Mouse (Mus musculus) gastrocnemius, adult 2 months (tissue): ENCODE data around the gene Xdh. TPM values are rescaled to one million over a fixed set of nuclear protein-coding genes. Genes with fewer than 3 reads are reported as not detected.
"Not testable (repeated sequence)": the region's sequence is repeated elsewhere in the genome, so short reads cannot be mapped to it uniquely, and the experiment has no call there.

Experiments used
- DNase-seq: peaks from one replicate; pipeline ENCODE4 v3.0.0; 2022
- H3K27ac ChIP-seq: fragments of 200-600 bp; 2 replicates; pipeline ENCODE4 v1.8.1; 2022; ENCODE audit warnings: mild to moderate bottlenecking
- H3K4me3 ChIP-seq: fragments of 200-600 bp; 2 replicates; pipeline ENCODE4 v1.8.1; 2022; ENCODE audit warnings: mild to moderate bottlenecking, moderate library complexity
- CTCF ChIP-seq: fragments of 200-600 bp; IDR thresholded peaks from 2 replicates; pipeline ENCODE4 v1.8.1; 2022; ENCODE audit warnings: antibody characterized with exemption, mild to moderate bottlenecking, moderate library complexity
- intact Hi-C: fragments of 180-260 bp; cut with DNase I; formaldehyde crosslinking; loops from one replicate; pipeline ENCODE4 v1.15.1; 2025
- total RNA-seq, 2 experiments: library from RNA; stranded (reverse); gene quantifications; 2 replicates each; pipeline ENCODE4 v1.2.3; 2021

Gene Xdh
- total RNA-seq, 2 experiments from 2014 or later = 54.9 to 72.1 TPM

DNA sequence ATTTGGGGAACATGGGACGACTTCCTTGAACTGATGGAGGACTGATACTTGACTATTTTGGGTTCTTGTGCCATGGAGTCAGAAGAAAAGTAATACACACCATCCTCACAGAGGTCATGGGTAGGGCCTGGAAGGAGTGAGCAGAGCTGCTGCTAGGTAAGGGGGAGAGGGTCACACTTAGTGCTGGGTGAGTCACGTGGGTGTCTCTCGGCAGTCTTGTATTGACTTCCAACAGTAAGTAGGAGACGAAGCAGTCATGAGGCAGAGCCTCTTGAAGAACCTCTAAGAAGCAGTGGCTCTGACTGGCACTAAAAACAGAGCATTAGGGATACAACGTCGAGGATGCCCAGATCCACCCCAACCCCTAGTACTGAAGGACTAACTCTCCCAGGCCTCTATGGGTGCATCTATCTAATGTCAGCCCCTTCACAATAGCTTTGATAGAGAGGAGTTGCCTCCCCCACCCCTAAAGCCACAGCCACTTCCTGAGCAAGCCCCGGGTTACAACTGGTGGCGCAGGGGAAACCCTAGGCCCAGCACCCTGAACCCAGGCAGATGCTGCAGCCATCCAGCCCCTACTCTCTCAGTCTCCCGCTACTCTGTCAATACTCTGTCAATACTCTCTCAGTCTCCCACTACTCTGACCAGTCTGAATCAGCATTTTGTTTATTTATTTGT is 80.8 kb downstream of the Xdh start:
- no peak overlapping the region for H3K4me3 ChIP-seq
- intact Hi-C loops = no loop called here
- no peak overlapping the region for H3K27ac ChIP-seq
- DNase-seq = no peak
- TF ChIP-seq CTCF = no peak

DNA sequence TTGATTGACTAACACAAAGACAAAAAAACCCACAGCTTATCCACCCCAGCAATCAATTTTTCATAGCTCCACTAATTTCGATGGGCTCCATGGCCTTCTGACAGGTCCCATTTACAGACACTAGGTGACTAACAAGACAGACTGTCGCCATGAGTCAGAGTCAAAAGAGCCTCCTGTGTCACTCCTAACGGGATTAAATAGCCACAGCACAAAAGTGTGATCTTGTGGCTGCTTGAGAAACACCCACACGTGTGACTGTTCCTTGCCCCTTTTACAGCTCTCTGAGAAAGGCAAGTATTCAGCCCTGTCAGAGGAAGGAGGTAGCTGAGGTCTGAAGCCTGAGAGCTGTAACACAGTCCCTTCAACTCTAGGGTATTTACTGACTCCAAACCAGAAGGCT is 96.3 kb downstream of the Xdh start:
- intact Hi-C loops = no loop called here
- no peak for TF ChIP-seq CTCF
- Histone ChIP-seq H3K27ac (no peak overlapping the region), H3K4me3 (no peak overlapping the region)
- no peak for DNase-seq

- no peak for DNase-seq
- intact Hi-C loops = no loop called here
- no peak overlapping the region for H3K27ac ChIP-seq
- H3K4me3 ChIP-seq = no peak overlapping the region
- no peak for TF ChIP-seq CTCF
Observed at GRCm38 (mm10) chr17:73853041-73853440, 97.0 kb downstream of the Xdh start.

DNA sequence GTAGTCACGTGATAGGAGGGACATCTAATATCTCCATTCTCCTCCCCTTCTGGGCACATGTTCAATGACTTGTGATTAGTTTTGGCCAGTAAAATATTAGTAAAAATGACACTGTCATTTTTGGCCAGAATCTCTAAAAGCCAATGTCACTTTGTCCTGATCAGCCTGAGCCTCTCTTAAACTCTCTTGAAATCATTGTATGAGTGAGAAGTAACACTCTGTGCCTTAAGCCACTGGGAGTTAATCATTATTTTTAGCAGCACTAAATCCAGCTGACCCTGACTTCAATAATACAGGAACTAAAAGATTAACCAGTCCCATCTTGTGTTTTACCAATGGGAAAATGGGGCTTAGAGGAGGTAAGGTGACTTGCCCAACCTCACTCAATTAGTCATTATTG is 102.6 kb downstream of the Xdh start:
- Histone ChIP-seq H3K27ac (no peak overlapping the region), H3K4me3 (no peak overlapping the region)
- intact Hi-C loops = no loop called here
- no peak for DNase-seq
- TF ChIP-seq CTCF = no peak

DNA sequence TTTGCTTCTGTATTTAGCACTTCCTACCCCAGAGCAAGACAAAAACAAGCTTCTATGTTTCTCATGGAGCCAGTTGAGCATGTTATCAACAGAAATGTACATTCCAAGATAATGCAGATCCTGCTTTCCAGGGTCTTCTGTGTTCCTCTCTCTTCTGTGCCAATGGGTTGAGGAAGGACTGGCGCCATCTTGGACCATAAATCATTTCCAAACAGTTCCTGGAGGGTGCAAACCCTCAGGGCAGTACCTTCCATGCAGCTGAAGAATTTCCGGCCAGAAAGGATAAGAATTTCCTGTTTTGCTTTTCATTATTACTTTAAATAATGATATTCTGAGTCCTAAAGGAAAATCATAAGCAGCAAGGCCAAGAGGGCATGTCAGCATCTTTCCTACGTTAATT is 104.4 kb downstream of the Xdh start:
- DNase-seq = no peak
- TF ChIP-seq CTCF = no peak
- Histone ChIP-seq H3K27ac (no peak overlapping the region), H3K4me3 (no peak overlapping the region)
- intact Hi-C loops = no loop called here

DNA sequence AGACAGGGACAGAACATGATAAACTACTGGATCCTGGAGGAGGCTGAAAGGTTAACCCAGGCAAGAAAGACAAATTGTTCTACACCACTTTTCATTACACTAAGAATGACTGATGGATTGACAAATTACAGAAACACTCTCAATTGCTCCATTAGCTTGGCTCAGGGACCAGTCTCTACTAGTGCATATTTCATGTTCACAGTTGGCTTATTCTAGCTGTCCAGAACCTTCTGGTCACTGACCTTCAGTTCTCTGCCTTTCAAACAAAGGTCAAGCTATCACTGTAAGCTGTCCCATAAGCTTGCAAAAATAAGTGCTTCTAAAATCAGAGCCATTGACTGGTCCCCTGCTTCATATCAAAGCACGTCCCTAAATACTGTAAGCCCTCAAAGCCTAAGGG is 107.0 kb downstream of the Xdh start:
- no peak for TF ChIP-seq CTCF
- no peak overlapping the region for H3K27ac ChIP-seq
- intact Hi-C loops = no loop called here
- DNase-seq = no peak
- H3K4me3 ChIP-seq = no peak overlapping the region

GRCm38 (mm10) chr17:73839876-73840275 is 110.1 kb downstream of the Xdh start:
- DNase-seq, H3K27ac ChIP-seq, H3K4me3 ChIP-seq, intact Hi-C loops: not testable (repeated sequence)

DNA sequence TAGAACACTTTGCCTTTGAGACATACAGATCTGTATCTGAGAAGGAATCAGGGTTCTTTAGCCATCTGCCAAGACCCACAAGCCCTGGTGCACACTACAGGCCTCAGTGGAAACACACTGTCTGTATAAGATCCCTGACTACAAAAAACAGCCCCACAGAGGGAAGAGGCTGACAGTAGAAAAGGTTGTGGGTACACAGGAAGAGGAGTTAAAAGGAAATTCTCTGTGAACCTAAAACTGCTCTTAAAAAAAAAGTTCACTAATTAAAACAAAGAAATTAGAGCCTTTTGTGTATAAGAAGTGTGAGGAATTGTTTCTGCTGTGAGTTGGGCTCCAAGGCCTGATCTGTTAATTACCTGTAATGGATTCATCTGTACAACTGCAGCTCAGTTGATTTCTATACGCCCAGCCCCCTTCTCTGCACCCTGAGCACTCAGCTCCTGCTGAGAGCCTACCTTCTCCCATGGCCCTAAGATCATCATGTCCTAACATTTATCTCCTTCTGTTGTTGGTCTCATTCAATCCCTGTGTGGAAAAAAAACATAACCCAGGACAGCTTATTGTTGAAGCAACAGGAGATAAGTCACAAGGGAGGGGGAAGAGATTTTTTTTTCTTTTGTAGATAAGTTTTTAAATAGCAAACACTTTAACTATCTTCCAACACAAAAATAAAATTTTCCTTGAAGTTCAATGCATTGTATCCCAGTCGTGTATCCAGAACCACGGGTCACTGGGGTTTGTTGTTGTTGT is 110.7 kb downstream of the Xdh start:
- H3K27ac ChIP-seq = no peak overlapping the region
- TF ChIP-seq CTCF = no peak
- intact Hi-C loops = no loop called here
- no peak for DNase-seq
- no peak overlapping the region for H3K4me3 ChIP-seq

DNA sequence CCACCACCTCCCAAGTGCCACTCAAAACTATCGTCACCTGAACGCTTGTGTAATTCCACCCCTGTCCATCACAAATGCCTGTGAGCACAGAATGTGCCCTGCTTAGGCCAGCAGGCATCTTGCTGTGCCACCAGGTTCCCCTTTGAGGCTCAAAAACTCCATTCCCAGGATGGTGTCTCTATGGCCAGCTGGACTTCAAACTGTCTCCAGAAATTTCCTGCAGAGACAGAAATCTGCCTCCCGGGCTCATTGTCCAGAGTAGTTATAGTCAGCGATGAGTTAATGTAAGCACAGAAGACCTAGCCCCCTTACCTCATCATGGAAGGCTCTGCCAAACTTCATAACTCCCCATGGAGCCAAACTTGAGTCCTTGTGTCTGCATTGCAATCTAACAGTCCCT is 112.8 kb downstream of the Xdh start:
- no peak for TF ChIP-seq CTCF
- intact Hi-C loops = no loop called here
- H3K4me3 ChIP-seq = no peak overlapping the region
- no peak for DNase-seq
- H3K27ac ChIP-seq = no peak overlapping the region

DNA sequence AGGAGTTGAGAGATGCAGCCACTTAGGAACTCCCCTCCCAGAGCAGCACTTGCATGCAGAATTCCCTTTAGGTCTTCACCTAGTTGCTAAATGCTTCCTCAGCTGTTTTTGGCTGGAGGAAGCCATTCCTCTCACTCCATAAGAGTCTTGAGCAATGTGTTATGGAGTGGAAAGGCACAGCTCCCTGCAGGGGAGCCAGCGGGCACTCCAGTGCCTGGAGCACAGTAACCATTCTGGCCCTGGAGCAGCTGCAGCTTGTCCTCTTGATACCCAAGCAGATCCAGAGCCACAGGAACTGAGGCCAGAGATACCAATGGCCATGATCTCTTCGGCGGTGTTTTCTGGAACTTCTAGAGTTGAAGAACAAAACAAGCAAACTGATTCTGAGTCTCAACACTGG is 113.4 kb downstream of the Xdh start:
- peak; percentile 47 for DNase-seq

More for the DNA sequence above, 113.4 kb downstream of the Xdh start:
- 0 out of 2 replicates have a peak overlapping the region, but pooled peaks have one; percentile 16 for H3K27ac ChIP-seq
- no peak for TF ChIP-seq CTCF
- intact Hi-C loops = no loop called here
- H3K4me3 ChIP-seq = no peak overlapping the region

Other genes with a start within 250 kb of the Xdh start
- not detected for gene Galnt14, start 239.7 kb downstream of the Xdh start, total RNA-seq
- 1 to 10 TPM; 3.4 to 5.9 TPM for gene Ehd3, start 146.1 kb downstream of the Xdh start, total RNA-seq
- not detected for gene Srd5a2, start 97.7 kb upstream of the Xdh start, total RNA-seq